In genomic region chr13:71964366-71964765, GRCm38 (mm10) we compare ENCODE assay signal across 10 mouse cellular contexts. TPM values are rescaled to one million over a fixed set of nuclear protein-coding genes. Genes with fewer than 3 reads are reported as not detected.
DNase-seq lines count a peak whose midpoint lies in the region; ATAC-seq lines count a peak whose summit lies in the region.
"Had no signal": no experiment of that assay in that cellular context is flagged by ENCODE, and none has a peak within 500 bp of the region (broad histone marks: within the 10 kb centered on the region; RNA-seq: fewer than 3 reads in every experiment).

No protein-coding gene starts in this region.

- no peak overlapping the region for H3K9ac ChIP-seq in heart, embryonic 11.5 days (ENCODE audit: low read depth, low read length)
- no peak overlapping the region for H3K9ac ChIP-seq in heart, embryonic 15.5 days
- no peak overlapping the region for H3K9ac ChIP-seq in limb, embryonic 12.5 days (replicated peaks)
- H3K9ac ChIP-seq in neural tube, embryonic 14.5 days (replicated peaks; ENCODE audit: low read depth, low read length) = no peak overlapping the region

- WGBS in heart, embryonic 11.5 days (ENCODE audit: insufficient replicate concordance) = 0% methylated on average over 12 of the region's 13 CpGs
- WGBS in heart, embryonic 15.5 days = under 1% methylated on average over 13 of the region's 13 CpGs
- 2% methylated on average over 13 of the region's 13 CpGs for WGBS in limb, embryonic 12.5 days
- WGBS in neural tube, embryonic 14.5 days = 3% methylated on average over 13 of the region's 13 CpGs

- no peaks in the 10 kb centered on the region for H3K36me3 ChIP-seq in heart, embryonic 11.5 days (ENCODE audit: control insufficient read depth, insufficient read depth, low read length)
- H3K36me3 ChIP-seq in heart, embryonic 15.5 days = no peaks in the 10 kb centered on the region
- no peaks in the 10 kb centered on the region for H3K36me3 ChIP-seq in limb, embryonic 12.5 days
- H3K36me3 ChIP-seq in neural tube, embryonic 14.5 days (ENCODE audit: control insufficient read depth, insufficient read depth, low read length) = no peaks in the 10 kb centered on the region

- no peak for ATAC-seq in heart, embryonic 11.5 days (replicated peaks; ENCODE audit: insufficient number of reproducible peaks, low FRiP score, low TSS enrichment)
- ATAC-seq in heart, embryonic 15.5 days (replicated peaks; ENCODE audit: insufficient number of reproducible peaks, insufficient read depth, low FRiP score, low read depth) = no peak
- no peak for ATAC-seq in limb, embryonic 12.5 days (ENCODE audit: insufficient number of reproducible peaks, insufficient read depth, low FRiP score, low TSS enrichment, low read depth)
- ATAC-seq in neural tube, embryonic 14.5 days (ENCODE audit: low read depth) = peak; percentile 26; the same call in 1 of the 2 replicates

- H3K4me1 ChIP-seq in heart, embryonic 11.5 days (ENCODE audit: control insufficient read depth, insufficient read depth, low read length) = peaks cover 8% of the 10 kb centered on the region
- peaks cover 28% of the 10 kb centered on the region for H3K4me1 ChIP-seq in heart, embryonic 15.5 days (replicated peaks)
- peaks cover 24% of the 10 kb centered on the region for H3K4me1 ChIP-seq in limb, embryonic 12.5 days (replicated peaks)
- H3K4me1 ChIP-seq in neural tube, embryonic 14.5 days (ENCODE audit: control insufficient read depth, insufficient read depth, low read length) = peaks cover 22% of the 10 kb centered on the region

- H3K27ac ChIP-seq in heart, embryonic 11.5 days (ENCODE audit: low read depth, low read length) = no peak overlapping the region
- peak overlapping the region; percentile 69; the same call in 1 of the 2 replicates for H3K27ac ChIP-seq in heart, embryonic 15.5 days
- no peak overlapping the region for H3K27ac ChIP-seq in limb, embryonic 12.5 days
- no peak overlapping the region for H3K27ac ChIP-seq in neural tube, embryonic 14.5 days (ENCODE audit: low read depth, low read length)

- H3K4me2 ChIP-seq in heart, embryonic 11.5 days = peak overlapping the region; percentile 88
- H3K4me2 ChIP-seq in heart, embryonic 15.5 days = peak overlapping the region; percentile 83
- H3K4me2 ChIP-seq in limb, embryonic 12.5 days = peak overlapping the region; percentile 79
- H3K4me2 ChIP-seq in neural tube, embryonic 14.5 days (ENCODE audit: low read depth, low read length) = peak overlapping the region; percentile 67; the same call in 1 of the 2 replicates

- intact Hi-C loops in heart, postnatal 25 days (cut with DNase I) = no loop called here
- intact Hi-C loops in left cerebral cortex, postnatal 25 days (cut with DNase I) = loop anchor here (2.0 to 5.0 kb wide), 3 partner anchors 328 to 664 kb away; partner anchors contain the start of gene Irx2

- DNase-seq in heart, postnatal 25 days (ENCODE audit: low spot score) = no peak
- DNase-seq in left cerebral cortex, postnatal 25 days (ENCODE audit: low spot score in 2 of 2) = no peak
- no peak for DNase-seq in cerebellum, adult 9-10 months
- no peak for DNase-seq in cerebellum, postnatal 36 days

- peaks cover 84% of the 10 kb centered on the region for H3K27me3 ChIP-seq in heart, embryonic 11.5 days (ENCODE audit: control insufficient read depth, insufficient read depth, low read length)
- peaks cover 95% of the 10 kb centered on the region for H3K27me3 ChIP-seq in heart, embryonic 15.5 days
- H3K27me3 ChIP-seq in limb, embryonic 12.5 days = peaks cover 96% of the 10 kb centered on the region
- peaks cover 63% of the 10 kb centered on the region for H3K27me3 ChIP-seq in neural tube, embryonic 14.5 days (ENCODE audit: control insufficient read depth, insufficient read depth, low read length)
- H3K27me3 ChIP-seq: CH12.LX had no signal

- H3K4me3 ChIP-seq in heart, embryonic 11.5 days (ENCODE audit: low read depth, low read length) = peak overlapping the region; percentile 67
- peak overlapping the region; percentile 61 for H3K4me3 ChIP-seq in heart, embryonic 15.5 days
- H3K4me3 ChIP-seq in limb, embryonic 12.5 days (replicated peaks) = peak overlapping the region; percentile 60
- H3K4me3 ChIP-seq in neural tube, embryonic 14.5 days (ENCODE audit: low read depth, low read length) = no peak overlapping the region
- H3K4me3 ChIP-seq: erythroblast, embryonic 14.5 days had no signal

- H3K9me3 ChIP-seq in heart, embryonic 11.5 days (replicated peaks; ENCODE audit: control insufficient read depth, low read length) = no peaks in the 10 kb centered on the region
- no peaks in the 10 kb centered on the region for H3K9me3 ChIP-seq in heart, embryonic 15.5 days (replicated peaks)
- no peaks in the 10 kb centered on the region for H3K9me3 ChIP-seq in limb, embryonic 12.5 days
- H3K9me3 ChIP-seq in neural tube, embryonic 14.5 days (ENCODE audit: control insufficient read depth, low read length) = no peaks in the 10 kb centered on the region

RNA-seq across cellular contexts. Expression of gene Irx1, which starts 0.8 kb away (rescaled TPM):
- 1.1 and 2.2 TPM in 2 replicates for polyA plus RNA-seq in heart, embryonic 11.5 days (2014; fragmentation: Nextera tagmentation; extraction: Ambion mirVana)
- 1 to 10 TPM; 4.8 to 6.3 TPM for total RNA-seq in heart, postnatal 25 days (2021)
- 1.9 and 2.0 TPM in 2 replicates for polyA plus RNA-seq in heart, embryonic 15.5 days (2015; fragmentation: Nextera tagmentation; extraction: Ambion mirVana)
- 6.1 and 6.9 TPM in 2 replicates for polyA plus RNA-seq in limb, embryonic 12.5 days (2016; fragmentation: Nextera tagmentation; extraction: Ambion mirVana)
- polyA plus RNA-seq in neural tube, embryonic 14.5 days (2014; fragmentation: Nextera tagmentation; extraction: Ambion mirVana) = 1.3 and 2.0 TPM in 2 replicates
- under 1 TPM; 0.46 to 0.50 TPM for total RNA-seq in left cerebral cortex, postnatal 25 days (2021)
- total RNA-seq: CH12.LX had no signal
- polyA plus RNA-seq: erythroblast, embryonic 14.5 days had no signal
